Mouse (Mus musculus) forebrain, embryonic 15.5 days (tissue): ENCODE results near the gene Rad51. TPM values are rescaled to one million over a fixed set of nuclear protein-coding genes. Genes with fewer than 3 reads are reported as not detected.

Experiments
- ATAC-seq: fragments of 200-750 bp; cut with Nextera tagmentation; replicated peaks from 2 replicates; pipeline ENCODE4 v1.8.0; 2017; ENCODE audit warnings: mild to moderate bottlenecking, moderate TSS enrichment, moderate library complexity
- H3K27ac ChIP-seq: fragments of 300-500 bp; sonication (generic); replicated peaks from 2 replicates; pipeline ENCODE4 v1.5.1; 2015; ENCODE audit warnings: mild to moderate bottlenecking, inconsistent platforms
- H3K27me3 ChIP-seq: fragments of 300-500 bp; sonication (generic); 2 replicates; pipeline ENCODE4 v1.6.1; 2015; ENCODE audit warnings: inconsistent platforms
- H3K36me3 ChIP-seq: fragments of 300-500 bp; sonication (generic); 2 replicates; pipeline ENCODE4 v1.6.1; 2015; ENCODE audit warnings: mild to moderate bottlenecking, inconsistent platforms
- H3K4me1 ChIP-seq: fragments of 300-500 bp; sonication (generic); 2 replicates; pipeline ENCODE4 v1.6.1; 2015; ENCODE audit warnings: inconsistent platforms
- H3K4me2 ChIP-seq: fragments of 300-500 bp; sonication (generic); replicated peaks from 2 replicates; pipeline ENCODE4 v1.6.1; 2015; ENCODE audit warnings: mild to moderate bottlenecking, inconsistent platforms
- H3K4me3 ChIP-seq: fragments of 300-500 bp; sonication (generic); 2 replicates; pipeline ENCODE4 v1.5.1; 2015; ENCODE audit warnings: mild to moderate bottlenecking, inconsistent platforms
- H3K9ac ChIP-seq: fragments of 300-500 bp; sonication (generic); replicated peaks from 2 replicates; pipeline ENCODE4 v1.6.1; 2015; ENCODE audit warnings: mild to moderate bottlenecking, inconsistent platforms
- H3K9me3 ChIP-seq: fragments of 300-500 bp; sonication (generic); 2 replicates; pipeline ENCODE4 v1.6.1; 2016; ENCODE audit warnings: inconsistent platforms
- WGBS: fragments of 180-500 bp; shearing (Covaris S2); methylation state at CpG from one replicate; pipeline ENCODE4 v1.1.7; 2015; ENCODE audit warnings: mixed read lengths; 5-methylcytosine and 5-hydroxymethylcytosine counted together
- polyA plus RNA-seq: library from polyadenylated mRNA; unstranded; fragments of >200 nt; fragmentation: Nextera tagmentation; extraction: Ambion mirVana; gene quantifications from 2 replicates; pipeline ENCODE4 v1.2.1, GENCODE M21; 2015

Rad51 gene
- polyA plus RNA-seq, 1 experiment from 2014 or later = 18.7 TPM

GRCm38 (mm10) chr2:119166901-119167865 is 54.6 kb downstream of the Rad51 start, which contains the start of gene Gchfr:
Gene Gchfr (plus strand): TSS chr2:119167773.
- Histone ChIP-seq H3K9me3 (no peaks in the 10 kb centered on the region), H3K27ac (no peak within 1 kb of the TSS)
- WGBS = under 1% methylated on average over 60 of the region's 60 CpGs

GRCm38 (mm10) chr2:119167866-119168256 is 55.3 kb downstream of the Rad51 start:
- Histone ChIP-seq H3K4me2 (peak overlapping the region; percentile 100), H3K27ac (no peak overlapping the region), H3K4me1 (peaks cover 21% of the 10 kb centered on the region), H3K4me3 (peak overlapping the region; percentile 51), H3K9me3 (no peaks in the 10 kb centered on the region), H3K27me3 (peaks cover 26% of the 10 kb centered on the region; the same call in 1 of the 2 replicates), H3K9ac (peak overlapping the region; percentile 31; the same call in 1 of the 2 replicates), H3K36me3 (no peaks in the 10 kb centered on the region)
- ATAC-seq = peak; percentile 21; the same call in 1 of the 2 replicates
- WGBS = 2% methylated on average over 26 of the region's 26 CpGs

More at GRCm38 (mm10) chr2:119166901-119167865, 54.6 kb downstream of the Rad51 start, which contains the start of gene Gchfr:
- H3K4me3 ChIP-seq = peak within 1 kb of the TSS; percentile 51
- peak within 1 kb of the TSS; percentile 100 for H3K4me2 ChIP-seq
- no peaks in the 10 kb centered on the region for H3K36me3 ChIP-seq
- ATAC-seq = peak; percentile 72
- H3K9ac ChIP-seq = peak within 1 kb of the TSS; percentile 31
- H3K27me3 ChIP-seq = peaks cover 26% of the 10 kb centered on the region; the same call in 1 of the 2 replicates
- H3K4me1 ChIP-seq = peaks cover 16% of the 10 kb centered on the region

- WGBS = 80% methylated on average over 2 of the region's 2 CpGs
- H3K9ac ChIP-seq = no peak overlapping the region
- no peak overlapping the region for H3K4me3 ChIP-seq
- no peak overlapping the region for H3K27ac ChIP-seq
- H3K4me2 ChIP-seq = no peak overlapping the region
- no peaks in the 10 kb centered on the region for H3K36me3 ChIP-seq
- peaks cover 31% of the 10 kb centered on the region for H3K4me1 ChIP-seq
- H3K27me3 ChIP-seq = peaks cover 26% of the 10 kb centered on the region; the same call in 1 of the 2 replicates
- no peaks in the 10 kb centered on the region for H3K9me3 ChIP-seq
- no peak for ATAC-seq
Observed at GRCm38 (mm10) chr2:119170282-119170681, 57.7 kb downstream of the Rad51 start.

GRCm38 (mm10) chr2:119171574-119171973 is 59.0 kb downstream of the Rad51 start:
- H3K4me3 ChIP-seq = no peak overlapping the region
- 79% methylated on average over 8 of the region's 8 CpGs for WGBS
- no peaks in the 10 kb centered on the region for H3K9me3 ChIP-seq
- no peak overlapping the region for H3K9ac ChIP-seq
- H3K27ac ChIP-seq = no peak overlapping the region
- H3K36me3 ChIP-seq = 0 out of 2 replicates have a peak, but pooled peaks cover under 1% of the 10 kb centered on the region
- ATAC-seq = no peak
- peaks cover 16% of the 10 kb centered on the region; the same call in 1 of the 2 replicates for H3K27me3 ChIP-seq
- H3K4me1 ChIP-seq = peaks cover 30% of the 10 kb centered on the region
- H3K4me2 ChIP-seq = no peak overlapping the region

- Histone ChIP-seq H3K27ac (no peak overlapping the region), H3K9ac (no peak overlapping the region), H3K36me3 (peaks cover 4% of the 10 kb centered on the region; the same call in 1 of the 2 replicates), H3K4me2 (no peak overlapping the region), H3K4me1 (peaks cover 22% of the 10 kb centered on the region), H3K9me3 (no peaks in the 10 kb centered on the region), H3K4me3 (no peak overlapping the region), H3K27me3 (peaks cover 8% of the 10 kb centered on the region; the same call in 1 of the 2 replicates)
- ATAC-seq = no peak
- WGBS = 77% methylated on average over 7 of the region's 7 CpGs
Observed at GRCm38 (mm10) chr2:119172446-119172845, 59.9 kb downstream of the Rad51 start.

GRCm38 (mm10) chr2:119172862-119173576 is 60.4 kb downstream of the Rad51 start:
- ATAC-seq = peak; percentile 32; the same call in 1 of the 2 replicates
- H3K9ac ChIP-seq = 0 out of 2 replicates have a peak overlapping the region, but pooled peaks have one; percentile 11
- H3K27ac ChIP-seq = no peak overlapping the region
- no peak overlapping the region for H3K4me3 ChIP-seq
- H3K4me1 ChIP-seq = peaks cover 16% of the 10 kb centered on the region
- H3K27me3 ChIP-seq = peaks cover 2% of the 10 kb centered on the region; the same call in 1 of the 2 replicates
- H3K9me3 ChIP-seq = no peaks in the 10 kb centered on the region
- no peak overlapping the region for H3K4me2 ChIP-seq
- peaks cover 4% of the 10 kb centered on the region; the same call in 1 of the 2 replicates for H3K36me3 ChIP-seq
- WGBS = 22% methylated on average over 13 of the region's 13 CpGs

- H3K27ac ChIP-seq = no peak within 1 kb of the TSS
- no peaks in the 10 kb centered on the region for H3K27me3 ChIP-seq
- peaks cover 15% of the 10 kb centered on the region for H3K4me1 ChIP-seq
- ATAC-seq = peak; percentile 12; the same call in 1 of the 2 replicates
- 28% methylated on average over 8 of the region's 8 CpGs for WGBS
- H3K9me3 ChIP-seq = no peaks in the 10 kb centered on the region
- no peak within 1 kb of the TSS for H3K4me3 ChIP-seq
- H3K36me3 ChIP-seq = peaks cover 9% of the 10 kb centered on the region; the same call in 1 of the 2 replicates
- no peak within 1 kb of the TSS for H3K4me2 ChIP-seq
- no peak within 1 kb of the TSS for H3K9ac ChIP-seq
Observed at GRCm38 (mm10) chr2:119173991-119174651, 61.5 kb downstream of the Rad51 start, which contains the start of gene Gm14137. Gene Gm14137 (plus strand): TSS chr2:119174509.

GRCm38 (mm10) chr2:119174866-119175265 is 62.3 kb downstream of the Rad51 start:
- Histone ChIP-seq H3K27me3 (no peaks in the 10 kb centered on the region), H3K4me1 (peaks cover 15% of the 10 kb centered on the region), H3K36me3 (peaks cover 15% of the 10 kb centered on the region; the same call in 1 of the 2 replicates), H3K9me3 (no peaks in the 10 kb centered on the region), H3K4me2 (no peak overlapping the region), H3K9ac (no peak overlapping the region), H3K4me3 (no peak overlapping the region), H3K27ac (no peak overlapping the region)
- no peak for ATAC-seq
- 63% methylated on average over 14 of the region's 14 CpGs for WGBS

GRCm38 (mm10) chr2:119175614-119176013 is 63.0 kb downstream of the Rad51 start:
- H3K27me3 ChIP-seq = no peaks in the 10 kb centered on the region
- no peaks in the 10 kb centered on the region for H3K9me3 ChIP-seq
- WGBS = 81% methylated on average over 6 of the region's 6 CpGs
- H3K9ac ChIP-seq = no peak overlapping the region
- H3K36me3 ChIP-seq = peaks cover 20% of the 10 kb centered on the region
- ATAC-seq = no peak
- H3K27ac ChIP-seq = no peak overlapping the region
- no peak overlapping the region for H3K4me3 ChIP-seq
- H3K4me1 ChIP-seq = peaks cover 15% of the 10 kb centered on the region
- H3K4me2 ChIP-seq = no peak overlapping the region

GRCm38 (mm10) chr2:119176761-119177160 is 64.2 kb downstream of the Rad51 start:
- Histone ChIP-seq H3K4me3 (no peak overlapping the region), H3K36me3 (peaks cover 25% of the 10 kb centered on the region), H3K27me3 (no peaks in the 10 kb centered on the region), H3K9ac (no peak overlapping the region), H3K4me2 (no peak overlapping the region), H3K27ac (no peak overlapping the region), H3K9me3 (no peaks in the 10 kb centered on the region), H3K4me1 (peaks cover 15% of the 10 kb centered on the region)
- WGBS = 56% methylated on average over 3 of the region's 3 CpGs
- no peak for ATAC-seq

GRCm38 (mm10) chr2:119177384-119177939 is 64.9 kb downstream of the Rad51 start:
- Histone ChIP-seq H3K36me3 (peaks cover 29% of the 10 kb centered on the region), H3K9ac (no peak overlapping the region)
- WGBS = 94% methylated on average over 5 of the region's 5 CpGs

More at GRCm38 (mm10) chr2:119177384-119177939, 64.9 kb downstream of the Rad51 start:
- no peaks in the 10 kb centered on the region for H3K9me3 ChIP-seq
- H3K4me1 ChIP-seq = peaks cover 14% of the 10 kb centered on the region
- no peak for ATAC-seq
- H3K27ac ChIP-seq = no peak overlapping the region
- no peak overlapping the region for H3K4me2 ChIP-seq
- H3K4me3 ChIP-seq = no peak overlapping the region
- no peaks in the 10 kb centered on the region for H3K27me3 ChIP-seq
